Mouse (Mus musculus): ENCODE data around the gene Ceacam20. TPM values are rescaled to one million over a fixed set of nuclear protein-coding genes. Genes with fewer than 3 reads are reported as not detected.

Ceacam20 gene
- polyA plus RNA-seq, 1 experiment from 2014 or later, result not detected

- H3K27me3 ChIP-seq, result no peaks in the 10 kb centered on the region; the same call in 1 of the 2 replicates
Observed at GRCm38 (mm10) chr7:19932877-19933809, 32.1 kb upstream of the Ceacam20 start.

GRCm38 (mm10) chr7:19935171-19935751, 30.0 kb upstream of the Ceacam20 start:
- Histone ChIP-seq H3K9me3 (replicated peaks) (no peaks in the 10 kb centered on the region), H3K9ac (no peak overlapping the region), H3K4me1 (peaks cover 10% of the 10 kb centered on the region; the same call in 1 of the 2 replicates), H3K4me3 (no peak overlapping the region), H3K27me3 (no peaks in the 10 kb centered on the region; the same call in 1 of the 2 replicates), H3K27ac (no peak overlapping the region), H3K4me2 (no peak overlapping the region), H3K36me3 (ENCODE audit: poor library complexity, severe bottlenecking) (no peaks in the 10 kb centered on the region)
- WGBS, result 88% methylated on average over 20 of the region's 20 CpGs
- ATAC-seq, result no peak

More at GRCm38 (mm10) chr7:19932877-19933809, 32.1 kb upstream of the Ceacam20 start:
- peak overlapping the region; percentile 52 for H3K4me2 ChIP-seq
- no peaks in the 10 kb centered on the region for H3K9me3 ChIP-seq (replicated peaks)
- 0 out of 2 replicates have a peak overlapping the region, but pooled peaks have one; percentile 8 for H3K27ac ChIP-seq
- 0 out of 2 replicates have a peak overlapping the region, but pooled peaks have one; percentile 22 for H3K9ac ChIP-seq
- H3K4me3 ChIP-seq, result peak overlapping the region; percentile 23
- 22% methylated on average over 19 of the region's 21 CpGs for WGBS
- H3K4me1 ChIP-seq, result peaks cover 10% of the 10 kb centered on the region; the same call in 1 of the 2 replicates
- no peaks in the 10 kb centered on the region for H3K36me3 ChIP-seq (ENCODE audit: poor library complexity, severe bottlenecking)
- ATAC-seq, result peak; percentile 81

DNA sequence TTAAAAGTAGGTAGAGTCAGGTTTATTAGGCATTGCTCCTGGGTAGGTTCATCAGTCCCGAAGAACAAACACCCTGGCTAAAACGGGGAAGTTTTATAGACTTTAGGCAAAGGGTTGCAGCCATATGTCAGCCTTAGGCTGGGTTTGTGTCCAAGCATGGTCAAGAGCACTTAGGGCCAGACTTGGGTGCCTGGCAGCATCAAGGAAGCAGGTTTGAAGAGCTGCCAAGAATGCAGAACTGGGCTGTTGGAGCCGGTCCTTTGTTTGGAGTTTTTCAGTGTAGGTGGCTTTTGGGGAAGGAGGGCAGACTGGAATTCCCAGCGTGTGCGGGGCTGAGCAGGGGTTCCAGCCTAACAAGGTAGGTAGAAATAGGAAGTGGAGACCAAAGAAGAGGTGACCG, 29.3 kb upstream of the Ceacam20 start:
- Histone ChIP-seq H3K4me3 (no peak overlapping the region), H3K4me2 (no peak overlapping the region), H3K9ac (no peak overlapping the region), H3K27me3 (no peaks in the 10 kb centered on the region; the same call in 1 of the 2 replicates), H3K9me3 (replicated peaks) (no peaks in the 10 kb centered on the region), H3K4me1 (peaks cover 10% of the 10 kb centered on the region; the same call in 1 of the 2 replicates), H3K27ac (no peak overlapping the region), H3K36me3 (ENCODE audit: poor library complexity, severe bottlenecking) (no peaks in the 10 kb centered on the region)
- no peak for ATAC-seq
- WGBS, result 76% methylated on average over 6 of the region's 6 CpGs

GRCm38 (mm10) chr7:19937229-19937821, 27.9 kb upstream of the Ceacam20 start:
- 81% methylated on average over 11 of the region's 11 CpGs for WGBS
- peaks cover 9% of the 10 kb centered on the region; the same call in 1 of the 2 replicates for H3K4me1 ChIP-seq
- no peaks in the 10 kb centered on the region for H3K27me3 ChIP-seq
- no peaks in the 10 kb centered on the region for H3K9me3 ChIP-seq (replicated peaks)
- no peak overlapping the region for H3K4me2 ChIP-seq
- ATAC-seq, result no peak
- no peaks in the 10 kb centered on the region for H3K36me3 ChIP-seq (ENCODE audit: poor library complexity, severe bottlenecking)
- no peak overlapping the region for H3K9ac ChIP-seq
- no peak overlapping the region for H3K27ac ChIP-seq
- no peak overlapping the region for H3K4me3 ChIP-seq

DNA sequence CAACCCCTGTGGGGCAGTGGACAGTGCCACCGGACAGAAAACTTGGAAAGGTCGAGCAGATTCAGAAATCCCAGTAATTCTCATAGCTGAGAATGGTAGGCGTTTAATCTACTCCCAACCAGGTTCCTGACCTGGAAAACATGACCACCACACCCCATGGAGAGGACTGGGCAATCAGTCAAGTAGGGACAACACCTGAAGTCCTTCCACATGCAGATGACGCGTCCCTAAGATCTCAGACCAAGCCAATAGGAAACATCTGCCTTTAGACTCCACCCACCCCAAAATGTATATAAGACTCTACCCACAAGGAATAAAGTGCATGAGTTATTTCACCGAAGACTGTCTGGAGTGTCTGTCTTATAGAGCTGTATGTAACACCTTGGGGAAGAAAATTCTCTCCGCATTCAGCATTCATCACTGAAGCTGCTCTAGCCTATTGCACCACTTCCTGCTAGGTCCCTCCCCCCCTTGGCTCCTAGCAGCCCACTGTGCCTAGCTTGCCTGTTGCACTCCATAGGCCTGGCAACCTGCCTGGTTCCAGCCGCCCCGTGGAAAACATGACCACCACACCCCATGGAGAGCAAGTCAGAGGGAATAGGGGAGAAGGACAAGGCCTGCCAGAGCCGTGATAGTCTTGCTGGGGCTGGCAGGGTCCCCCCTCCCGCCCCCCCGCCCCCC, 25.5 kb upstream of the Ceacam20 start:
- Histone ChIP-seq H3K36me3 (ENCODE audit: poor library complexity, severe bottlenecking) (no peaks in the 10 kb centered on the region), H3K4me1 (no peaks in the 10 kb centered on the region), H3K9ac (no peak overlapping the region), H3K27ac (no peak overlapping the region), H3K4me2 (no peak overlapping the region), H3K4me3 (no peak overlapping the region), H3K9me3 (replicated peaks) (no peaks in the 10 kb centered on the region), H3K27me3 (no peaks in the 10 kb centered on the region)
- 73% methylated on average over 9 of the region's 12 CpGs for WGBS
- no peak for ATAC-seq

DNA sequence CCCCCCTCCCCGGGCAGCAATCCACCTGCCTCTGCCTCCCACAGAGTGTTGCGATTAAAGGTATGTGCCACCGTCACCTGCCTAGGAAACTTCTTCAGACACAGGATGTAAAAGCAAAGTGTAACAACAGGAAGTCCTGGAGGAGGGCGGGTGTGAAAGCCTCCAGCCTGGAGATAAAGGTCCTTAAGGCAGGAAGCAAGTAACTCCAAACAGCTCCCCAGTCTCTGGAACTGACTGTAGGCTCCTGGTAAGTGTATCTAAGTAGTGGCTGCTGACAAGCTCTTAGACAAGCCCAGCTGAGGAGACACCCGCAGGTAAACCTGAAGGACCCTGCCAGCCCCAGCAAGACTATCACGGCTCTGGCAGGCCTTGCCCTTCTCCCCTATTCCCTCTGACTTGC, 25.0 kb upstream of the Ceacam20 start:
- Histone ChIP-seq H3K27ac (no peak overlapping the region), H3K9me3 (replicated peaks) (no peaks in the 10 kb centered on the region), H3K9ac (no peak overlapping the region), H3K4me1 (no peaks in the 10 kb centered on the region), H3K4me2 (no peak overlapping the region), H3K36me3 (ENCODE audit: poor library complexity, severe bottlenecking) (no peaks in the 10 kb centered on the region), H3K4me3 (no peak overlapping the region), H3K27me3 (no peaks in the 10 kb centered on the region)
- ATAC-seq, result no peak
- WGBS, result 58% methylated on average over 3 of the region's 6 CpGs

DNA sequence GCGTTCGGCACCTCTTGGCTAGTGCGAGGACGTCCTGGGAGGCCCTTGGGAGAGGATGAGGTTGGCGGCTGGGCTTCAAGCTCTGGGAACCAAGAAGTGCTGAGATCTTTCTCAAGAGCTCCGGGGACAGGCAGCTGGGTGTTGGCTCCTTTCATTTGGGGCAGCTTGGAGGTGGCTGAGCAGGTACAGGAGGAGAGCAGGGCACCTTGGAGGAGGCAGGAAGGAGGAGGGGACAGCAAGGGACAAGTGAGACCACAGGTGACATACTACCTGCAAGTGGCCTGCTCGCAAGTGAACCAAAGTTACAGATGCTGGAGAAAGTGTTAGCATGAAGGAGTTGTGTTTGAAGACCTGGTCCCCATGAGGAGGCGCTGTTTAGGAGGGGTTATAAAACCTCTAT, 20.5 kb upstream of the Ceacam20 start:
- Histone ChIP-seq H3K9ac (no peak overlapping the region), H3K27me3 (no peaks in the 10 kb centered on the region), H3K4me1 (no peaks in the 10 kb centered on the region), H3K9me3 (replicated peaks) (no peaks in the 10 kb centered on the region), H3K36me3 (ENCODE audit: poor library complexity, severe bottlenecking) (no peaks in the 10 kb centered on the region), H3K4me3 (no peak overlapping the region), H3K27ac (no peak overlapping the region), H3K4me2 (no peak overlapping the region)
- WGBS, result 95% methylated on average over 8 of the region's 8 CpGs
- ATAC-seq, result no peak

DNA sequence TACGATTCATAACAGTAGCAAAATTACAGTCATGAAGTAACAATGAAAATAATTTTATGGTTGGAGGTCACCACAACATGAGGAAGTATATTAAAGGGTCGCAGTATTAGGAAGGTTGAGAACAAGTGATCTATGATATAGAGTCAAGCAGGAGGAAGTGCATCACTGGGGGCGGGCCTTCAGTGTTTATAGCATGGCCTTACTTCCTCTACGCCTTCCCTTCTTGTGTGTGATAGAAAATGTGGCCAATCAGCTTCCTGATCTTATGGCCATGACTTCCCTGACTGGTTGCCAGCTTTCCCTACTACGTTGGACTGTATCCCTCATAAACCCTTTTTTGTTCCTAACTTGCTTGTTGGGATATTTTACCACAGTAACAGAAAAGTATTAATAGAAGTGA, 20.0 kb upstream of the Ceacam20 start:
- no peak overlapping the region for H3K4me2 ChIP-seq
- H3K9ac ChIP-seq, result no peak overlapping the region
- no peak overlapping the region for H3K27ac ChIP-seq
- no peaks in the 10 kb centered on the region for H3K36me3 ChIP-seq (ENCODE audit: poor library complexity, severe bottlenecking)
- no peaks in the 10 kb centered on the region for H3K4me1 ChIP-seq
- no peak for ATAC-seq
- 92% methylated on average over 5 of the region's 5 CpGs for WGBS
- H3K9me3 ChIP-seq (replicated peaks), result no peaks in the 10 kb centered on the region
- H3K4me3 ChIP-seq, result no peak overlapping the region
- H3K27me3 ChIP-seq, result no peaks in the 10 kb centered on the region

DNA sequence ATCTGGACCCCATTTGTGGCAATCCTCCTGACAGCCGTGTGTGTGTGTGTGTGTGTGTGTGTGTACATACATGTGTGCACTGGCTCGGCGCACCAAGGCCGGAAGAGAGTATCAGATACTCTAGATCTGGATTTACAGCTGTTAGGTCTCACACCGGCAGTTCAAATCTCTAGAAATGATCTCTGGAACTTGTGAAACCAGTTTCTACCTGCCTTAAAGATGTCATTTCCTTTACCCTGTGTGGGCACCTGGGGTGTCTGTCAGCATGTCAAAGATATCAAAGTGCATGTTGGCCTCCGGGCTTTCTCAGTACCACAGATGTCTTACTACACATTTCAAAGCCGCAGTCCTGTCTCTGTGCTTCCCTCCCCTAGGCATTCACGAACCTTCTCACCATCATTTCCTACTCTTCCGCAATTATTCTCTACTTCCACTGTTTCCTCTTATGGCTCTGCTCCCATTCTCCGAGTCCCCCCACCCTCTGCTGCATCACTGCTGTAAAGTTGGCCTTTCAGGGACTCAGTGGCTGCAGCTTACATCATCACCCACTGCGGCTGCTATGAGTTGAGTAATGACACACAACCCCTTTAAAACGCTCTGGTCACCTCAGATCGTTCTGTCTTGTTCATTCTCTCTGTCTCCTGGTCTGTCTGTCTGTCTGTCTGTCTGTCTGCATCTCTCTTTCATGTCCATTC, 19.2 kb upstream of the Ceacam20 start:
- no peak for ATAC-seq
- no peak overlapping the region for H3K27ac ChIP-seq
- no peak overlapping the region for H3K4me3 ChIP-seq
- H3K9me3 ChIP-seq (replicated peaks), result no peaks in the 10 kb centered on the region
- no peak overlapping the region for H3K4me2 ChIP-seq
- WGBS, result 91% methylated on average over 13 of the region's 13 CpGs
- H3K9ac ChIP-seq, result no peak overlapping the region
- no peaks in the 10 kb centered on the region for H3K4me1 ChIP-seq
- no peaks in the 10 kb centered on the region for H3K27me3 ChIP-seq
- H3K36me3 ChIP-seq (ENCODE audit: poor library complexity, severe bottlenecking), result no peaks in the 10 kb centered on the region

GRCm38 (mm10) chr7:19948956-19949355, 16.3 kb upstream of the Ceacam20 start:
- H3K4me1 ChIP-seq, result no peaks in the 10 kb centered on the region
- ATAC-seq, result no peak
- 83% methylated on average over 12 of the region's 12 CpGs for WGBS

DNA sequence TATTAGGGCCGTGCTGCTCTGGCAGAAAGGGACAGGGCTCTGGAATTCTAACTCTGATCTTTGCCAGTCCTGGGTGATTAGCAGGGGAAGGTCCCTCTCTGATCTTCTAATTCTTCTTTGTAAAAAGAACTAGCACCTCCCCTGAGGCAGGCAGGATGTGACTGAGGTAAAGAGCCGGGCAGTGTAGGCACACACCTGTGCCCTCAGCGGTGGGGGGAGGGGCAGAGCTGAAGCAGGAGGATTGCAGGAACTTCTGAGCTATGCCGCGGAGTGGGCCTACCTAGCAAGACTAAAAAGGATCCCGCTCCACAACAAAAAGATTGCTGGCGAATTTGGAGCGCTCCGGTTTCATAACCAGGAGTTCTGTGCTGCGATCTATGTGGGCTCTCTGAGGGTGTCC, 15.2 kb upstream of the Ceacam20 start:
- Histone ChIP-seq H3K27ac (no peak overlapping the region), H3K4me2 (no peak overlapping the region), H3K36me3 (ENCODE audit: poor library complexity, severe bottlenecking) (no peaks in the 10 kb centered on the region), H3K27me3 (no peaks in the 10 kb centered on the region), H3K9ac (no peak overlapping the region), H3K9me3 (replicated peaks) (no peaks in the 10 kb centered on the region), H3K4me3 (no peak overlapping the region), H3K4me1 (no peaks in the 10 kb centered on the region)
- WGBS, result 64% methylated on average over 10 of the region's 10 CpGs
- ATAC-seq, result no peak

More at GRCm38 (mm10) chr7:19948956-19949355, 16.3 kb upstream of the Ceacam20 start:
- Histone ChIP-seq H3K4me3 (no peak overlapping the region), H3K9ac (no peak overlapping the region), H3K27me3 (no peaks in the 10 kb centered on the region), H3K4me2 (no peak overlapping the region), H3K27ac (no peak overlapping the region), H3K36me3 (ENCODE audit: poor library complexity, severe bottlenecking) (no peaks in the 10 kb centered on the region), H3K9me3 (replicated peaks) (no peaks in the 10 kb centered on the region)

Data from forebrain, embryonic 13.5 days (tissue).